Mouse (Mus musculus): ENCODE data around the gene Lpar3.

- TF ChIP-seq CTCF (conservative IDR thresholded peaks at IDR 0.05; ENCODE audit: low read length): no peak
- no peak for TF ChIP-seq POU5F1 (IDR thresholded peaks at IDR 0.05; ENCODE audit: borderline replicate concordance, low read length)
Observed at GRCm38 (mm10) chr3:146211141-146211747, 9.5 kb upstream of the Lpar3 start.

All from E14TG2a.4 (cell line).